In the genomic region with DNA sequence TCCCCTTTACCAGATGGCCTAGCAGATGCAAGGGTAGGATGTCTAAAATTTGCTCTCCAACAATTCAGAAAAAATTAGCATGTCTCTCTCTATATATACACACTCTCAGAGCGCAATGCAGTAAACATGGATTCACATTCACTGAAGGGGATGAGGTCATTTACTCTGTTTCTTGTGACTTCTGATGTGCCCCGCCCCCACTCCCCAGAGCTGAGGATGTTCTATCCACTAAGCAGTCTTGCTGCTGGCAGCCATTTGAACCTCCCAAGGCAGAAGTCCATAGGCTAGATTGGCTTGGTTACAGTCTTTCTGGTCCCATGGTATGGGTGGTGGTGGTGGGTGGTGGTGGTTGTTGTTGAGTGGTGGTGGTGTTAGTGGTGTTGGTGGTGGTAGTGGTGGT, we compare ENCODE assay signal across 18 mouse cellular contexts.
"Had no signal": no experiment of that assay in that cellular context is flagged by ENCODE, and none has a peak within 500 bp of the region (broad histone marks: within the 10 kb centered on the region; RNA-seq: fewer than 3 reads in every experiment).

No protein-coding gene starts in this region.

- DNase-seq: kidney, adult 18-20 months; kidney, adult 9 months; kidney, postnatal 14 days; left cerebral cortex, postnatal 4 days; liver, embryonic 13.5 days; retina, postnatal 1 day; right cerebral cortex, postnatal 4 days; thymus, postnatal 36 days had no signal

- H3K36me3 ChIP-seq: limb, embryonic 12.5 days; limb, embryonic 15.5 days; liver, embryonic 13.5 days; lung, embryonic 15.5 days; midbrain, embryonic 10.5 days; midbrain, embryonic 13.5 days; neural tube, embryonic 13.5 days had no signal

- H3K9me3 ChIP-seq: limb, embryonic 12.5 days; limb, embryonic 15.5 days; liver, embryonic 13.5 days; lung, embryonic 15.5 days; megakaryocyte, embryonic 14.5 days; midbrain, embryonic 10.5 days; midbrain, embryonic 13.5 days; neural tube, embryonic 13.5 days had no signal

- ATAC-seq: midbrain, embryonic 13.5 days; midbrain, embryonic 16.5 days had no signal

- H3K4me1 ChIP-seq: limb, embryonic 15.5 days; midbrain, embryonic 10.5 days; midbrain, embryonic 13.5 days; neural tube, embryonic 13.5 days had no signal

- H3K27ac ChIP-seq: limb, embryonic 12.5 days; limb, embryonic 15.5 days; lung, embryonic 15.5 days; midbrain, embryonic 10.5 days; midbrain, embryonic 13.5 days; neural tube, embryonic 13.5 days; stomach, postnatal 0 days had no signal

- H3K4me2 ChIP-seq: limb, embryonic 12.5 days; limb, embryonic 15.5 days; liver, embryonic 13.5 days; lung, embryonic 15.5 days; midbrain, embryonic 13.5 days; neural tube, embryonic 13.5 days had no signal

- H3K4me3 ChIP-seq: limb, embryonic 12.5 days; limb, embryonic 15.5 days; liver, embryonic 13.5 days; lung, embryonic 15.5 days; midbrain, embryonic 10.5 days; midbrain, embryonic 13.5 days; myocyte; neural tube, embryonic 13.5 days had no signal

- H3K27me3 ChIP-seq: limb, embryonic 15.5 days; liver, embryonic 13.5 days; lung, embryonic 15.5 days; midbrain, embryonic 13.5 days; neural tube, embryonic 13.5 days had no signal

- H3K9ac ChIP-seq: limb, embryonic 12.5 days; limb, embryonic 15.5 days; liver, embryonic 13.5 days; lung, embryonic 15.5 days; midbrain, embryonic 13.5 days; neural tube, embryonic 13.5 days had no signal
